Mouse (Mus musculus): ENCODE results near the gene Neu4. TPM values are rescaled to one million over a fixed set of nuclear protein-coding genes. Genes with fewer than 3 reads are reported as not detected.
"Not testable (repeated sequence)": the region's sequence is repeated elsewhere in the genome, so short reads cannot be mapped to it uniquely, and the experiment has no call there.

Gene Neu4
- polyA plus RNA-seq, 2 experiments = not detected

GRCm38 (mm10) chr1:94053530-94054216 lies 33.4 kb downstream of the Neu4 start:
- peak; percentile 63; the same call in 1 of the 2 replicates for ATAC-seq (ENCODE audit: low FRiP score, low read depth)

GRCm38 (mm10) chr1:94054481-94054880 lies 34.2 kb downstream of the Neu4 start:
- Histone ChIP-seq H3K9ac (ENCODE audit: low read depth, low read length, severe bottlenecking) (no peak overlapping the region), H3K4me1 (ENCODE audit: control insufficient read depth, insufficient read depth, low read length) (peaks cover 10% of the 10 kb centered on the region; the same call in 1 of the 2 replicates)
- ATAC-seq (ENCODE audit: low FRiP score, low read depth) = no peak

More at GRCm38 (mm10) chr1:94053530-94054216, 33.4 kb downstream of the Neu4 start:
- Histone ChIP-seq H3K9me3 (ENCODE audit: control insufficient read depth, low read length) (no peaks in the 10 kb centered on the region), H3K27me3 (ENCODE audit: control insufficient read depth, insufficient read depth, low read length) (no peaks in the 10 kb centered on the region), H3K4me2 (replicated peaks; ENCODE audit: low read depth, low read length, severe bottlenecking) (0 out of 2 replicates have a peak overlapping the region, but pooled peaks have one; percentile 3), H3K4me1 (ENCODE audit: control insufficient read depth, insufficient read depth, low read length) (peaks cover 10% of the 10 kb centered on the region; the same call in 1 of the 2 replicates), H3K4me3 (replicated peaks; ENCODE audit: low read length) (no peak overlapping the region), H3K27ac (replicated peaks; ENCODE audit: low read depth, low read length) (peak overlapping the region; percentile 65), H3K36me3 (ENCODE audit: control insufficient read depth, insufficient read depth, low read length) (no peaks in the 10 kb centered on the region), H3K9ac (ENCODE audit: low read depth, low read length, severe bottlenecking) (no peak overlapping the region)
- 47% methylated on average over 7 of the region's 7 CpGs for WGBS
- TF ChIP-seq POLR2A (IDR thresholded peaks at IDR 0.05; ENCODE audit: borderline replicate concordance, extremely low read depth, insufficient read depth, insufficient read length) = no peak
- DNase-seq (ENCODE audit: low spot score) = no peak

GRCm38 (mm10) chr1:94055966-94056365 lies 35.7 kb downstream of the Neu4 start:
- TF ChIP-seq POLR2A (IDR thresholded peaks at IDR 0.05; ENCODE audit: borderline replicate concordance, extremely low read depth, insufficient read depth, insufficient read length) = no peak
- Histone ChIP-seq H3K4me2 (replicated peaks; ENCODE audit: low read depth, low read length, severe bottlenecking) (no peak overlapping the region), H3K36me3 (ENCODE audit: control insufficient read depth, insufficient read depth, low read length) (no peaks in the 10 kb centered on the region), H3K9me3 (ENCODE audit: control insufficient read depth, low read length) (no peaks in the 10 kb centered on the region), H3K4me3 (replicated peaks; ENCODE audit: low read length) (no peak overlapping the region), H3K27ac (replicated peaks; ENCODE audit: low read depth, low read length) (no peak overlapping the region), H3K27me3 (ENCODE audit: control insufficient read depth, insufficient read depth, low read length) (no peaks in the 10 kb centered on the region), H3K9ac (ENCODE audit: low read depth, low read length, severe bottlenecking) (no peak overlapping the region), H3K4me1 (ENCODE audit: control insufficient read depth, insufficient read depth, low read length) (peaks cover 10% of the 10 kb centered on the region; the same call in 1 of the 2 replicates)
- DNase-seq (ENCODE audit: low spot score) = no peak
- no peak for ATAC-seq (ENCODE audit: low FRiP score, low read depth)
- WGBS = 61% methylated on average over 3 of the region's 3 CpGs

More at GRCm38 (mm10) chr1:94054481-94054880, 34.2 kb downstream of the Neu4 start:
- no peaks in the 10 kb centered on the region for H3K36me3 ChIP-seq (ENCODE audit: control insufficient read depth, insufficient read depth, low read length)
- DNase-seq (ENCODE audit: low spot score) = no peak
- no peaks in the 10 kb centered on the region for H3K9me3 ChIP-seq (ENCODE audit: control insufficient read depth, low read length)
- H3K4me3 ChIP-seq (replicated peaks; ENCODE audit: low read length) = no peak overlapping the region
- no peak overlapping the region for H3K27ac ChIP-seq (replicated peaks; ENCODE audit: low read depth, low read length)
- no peak overlapping the region for H3K4me2 ChIP-seq (replicated peaks; ENCODE audit: low read depth, low read length, severe bottlenecking)
- 56% methylated on average over 1 of the region's 1 CpGs for WGBS
- H3K27me3 ChIP-seq (ENCODE audit: control insufficient read depth, insufficient read depth, low read length) = no peaks in the 10 kb centered on the region
- TF ChIP-seq POLR2A (IDR thresholded peaks at IDR 0.05; ENCODE audit: borderline replicate concordance, extremely low read depth, insufficient read depth, insufficient read length) = no peak

- TF ChIP-seq POLR2A (IDR thresholded peaks at IDR 0.05; ENCODE audit: borderline replicate concordance, extremely low read depth, insufficient read depth, insufficient read length) = no peak
- DNase-seq (ENCODE audit: low spot score) (no peak), ATAC-seq (ENCODE audit: low FRiP score, low read depth) (no peak)
- no peaks in the 10 kb centered on the region for H3K36me3 ChIP-seq (ENCODE audit: control insufficient read depth, insufficient read depth, low read length)
- no peak overlapping the region for H3K4me3 ChIP-seq (replicated peaks; ENCODE audit: low read length)
- 91% methylated on average over 2 of the region's 2 CpGs for WGBS
- no peak overlapping the region for H3K9ac ChIP-seq (ENCODE audit: low read depth, low read length, severe bottlenecking)
- H3K9me3 ChIP-seq (ENCODE audit: control insufficient read depth, low read length) = no peaks in the 10 kb centered on the region
- peaks cover 8% of the 10 kb centered on the region; the same call in 1 of the 2 replicates for H3K4me1 ChIP-seq (ENCODE audit: control insufficient read depth, insufficient read depth, low read length)
- no peak overlapping the region for H3K4me2 ChIP-seq (replicated peaks; ENCODE audit: low read depth, low read length, severe bottlenecking)
- no peaks in the 10 kb centered on the region for H3K27me3 ChIP-seq (ENCODE audit: control insufficient read depth, insufficient read depth, low read length)
- H3K27ac ChIP-seq (replicated peaks; ENCODE audit: low read depth, low read length) = no peak overlapping the region
Observed at GRCm38 (mm10) chr1:94057401-94057800, 37.1 kb downstream of the Neu4 start.

GRCm38 (mm10) chr1:94058281-94058680 lies 38.0 kb downstream of the Neu4 start:
- not testable (repeated sequence) for DNase-seq (ENCODE audit: low spot score); H3K27me3 ChIP-seq (ENCODE audit: control insufficient read depth, insufficient read depth, low read length); H3K9ac ChIP-seq (ENCODE audit: low read depth, low read length, severe bottlenecking); H3K4me2 ChIP-seq (replicated peaks; ENCODE audit: low read depth, low read length, severe bottlenecking); H3K4me1 ChIP-seq (ENCODE audit: control insufficient read depth, insufficient read depth, low read length); H3K9me3 ChIP-seq (ENCODE audit: control insufficient read depth, low read length); H3K27ac ChIP-seq (replicated peaks; ENCODE audit: low read depth, low read length); ATAC-seq (ENCODE audit: low FRiP score, low read depth); H3K36me3 ChIP-seq (ENCODE audit: control insufficient read depth, insufficient read depth, low read length); H3K4me3 ChIP-seq (replicated peaks; ENCODE audit: low read length)
- 80% methylated on average over 1 of the region's 1 CpGs for WGBS
